Mouse (Mus musculus) ES-CJ7 (cell line): Measurements from ENCODE around the gene Sarm1.

ENCODE experiments used
- DNase-seq: peaks from one replicate; pipeline ENCODE4 v3.0.0; 2011; ENCODE audit warnings: low read depth, low spot score

Gene Sarm1

DNA sequence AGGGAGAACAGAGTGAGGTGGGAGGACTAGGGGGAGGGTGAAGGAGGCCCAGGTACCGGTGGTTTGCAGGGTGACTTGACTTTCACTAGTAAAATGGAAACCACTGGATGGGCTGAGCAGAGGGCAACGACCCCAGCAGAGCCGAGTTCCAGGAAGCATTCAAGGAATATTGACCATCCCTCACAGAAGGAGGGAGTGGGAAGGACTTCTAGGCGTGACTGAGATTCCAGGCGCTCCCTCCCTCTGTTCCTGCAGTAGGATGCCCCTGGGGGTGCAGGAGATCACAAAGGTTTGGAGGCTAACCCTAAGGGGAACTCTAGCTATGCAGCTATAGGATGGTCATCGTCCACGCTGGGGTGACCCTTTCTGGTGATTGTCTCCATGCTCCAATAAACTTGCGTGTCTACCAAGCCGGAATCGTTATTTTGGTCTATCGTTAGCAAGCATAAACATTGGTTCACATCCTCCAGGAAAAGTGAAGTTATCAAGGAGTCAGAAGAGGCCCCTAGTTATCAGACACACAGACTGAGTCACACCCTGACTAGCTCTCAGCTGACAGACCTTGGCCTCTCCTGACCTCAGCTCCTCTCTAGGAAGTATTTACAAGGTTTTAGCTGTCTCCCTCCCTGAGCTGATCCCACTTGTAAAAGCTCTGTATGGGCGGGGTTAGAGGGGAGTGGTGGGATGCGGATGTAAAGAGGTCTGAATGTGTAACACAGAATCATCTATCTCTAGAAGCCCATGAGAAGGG is 34.1 kb downstream of the Sarm1 start:
- DNase-seq: peak; percentile 46

DNA sequence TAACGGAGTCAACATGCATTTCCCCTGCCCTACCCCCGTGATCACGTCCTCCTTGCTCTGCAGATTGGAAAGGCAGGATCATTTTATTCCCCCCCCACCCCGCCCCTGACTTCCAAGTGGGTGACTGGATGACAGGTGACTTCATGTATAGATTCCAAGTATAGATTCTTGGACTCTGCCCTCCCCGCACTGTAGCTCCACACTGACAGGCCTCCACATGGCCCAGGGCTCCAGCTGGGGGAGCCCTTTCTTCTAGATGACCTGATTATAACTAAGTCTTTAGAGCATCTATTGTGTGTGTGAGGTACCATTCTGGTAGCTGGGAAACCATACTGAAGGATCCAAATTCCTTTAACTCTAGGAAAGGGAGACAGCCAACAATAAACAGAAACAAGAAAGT is 34.9 kb downstream of the Sarm1 start:
- DNase-seq: no peak

GRCm38 (mm10) chr11:78461894-78462293 is 35.7 kb downstream of the Sarm1 start:
- peak; percentile 50 for DNase-seq

DNA sequence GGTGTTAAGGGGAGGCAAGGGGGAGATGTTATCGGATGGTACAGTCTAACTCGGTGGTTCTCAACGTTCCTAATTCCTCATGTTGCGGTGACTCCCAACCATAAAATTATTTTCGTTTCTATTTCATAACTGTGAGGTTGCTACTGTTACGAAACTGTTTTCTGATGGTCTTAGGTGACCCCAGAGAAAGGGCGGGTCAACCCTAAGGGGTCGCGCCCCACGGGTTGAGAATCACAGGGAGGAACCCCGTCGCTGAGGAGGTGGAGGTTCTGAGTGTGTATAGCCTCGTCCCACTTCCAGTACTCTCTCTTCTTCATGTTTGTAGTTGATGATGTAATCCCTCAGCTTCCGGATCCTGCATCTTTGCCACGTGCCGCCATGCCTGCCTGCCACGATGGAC is 38.8 kb downstream of the Sarm1 start:
- DNase-seq: no peak

DNA sequence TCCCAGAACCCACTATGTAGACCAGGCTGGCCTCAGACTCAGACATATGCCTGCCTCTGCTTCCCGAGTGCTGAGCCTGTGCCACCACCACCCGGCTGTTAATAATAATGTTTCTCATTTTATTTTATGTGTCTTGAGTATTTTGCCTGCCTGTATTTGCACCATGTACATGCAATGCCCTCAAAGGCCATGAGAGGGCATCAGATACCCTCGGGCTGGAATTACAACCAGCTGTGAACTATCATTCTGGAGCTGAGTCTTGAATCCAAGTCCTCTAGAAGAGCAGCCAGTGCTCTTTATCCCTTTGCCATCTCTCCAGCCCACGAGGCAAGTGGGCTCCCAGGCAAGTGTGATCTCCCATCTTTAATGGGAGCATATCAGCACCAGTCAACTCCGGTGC is 42.2 kb downstream of the Sarm1 start:
- peak; percentile 78 for DNase-seq

DNA sequence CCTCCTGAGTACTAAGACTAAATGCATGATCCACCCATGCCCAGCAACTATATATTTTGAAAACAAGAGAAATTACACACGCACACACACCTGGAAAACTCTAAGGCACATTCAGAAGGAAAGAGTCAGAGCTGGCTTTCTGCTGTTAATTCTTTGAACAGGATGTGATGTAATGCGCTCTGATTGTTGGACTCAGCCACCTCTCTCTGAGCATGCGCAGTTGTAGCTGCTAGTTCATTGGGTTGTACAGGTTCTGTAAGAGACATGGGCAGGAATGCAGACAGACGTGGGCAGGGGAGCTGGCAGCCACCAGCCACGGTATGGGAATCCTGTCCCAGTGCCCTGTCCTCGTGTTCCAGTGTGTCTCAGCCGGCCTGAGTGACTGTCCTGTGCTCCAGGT is 43.3 kb downstream of the Sarm1 start:
- DNase-seq: peak; percentile 95

GRCm38 (mm10) chr11:78453675-78454074 is 43.9 kb downstream of the Sarm1 start:
- peak; percentile 86 for DNase-seq

DNA sequence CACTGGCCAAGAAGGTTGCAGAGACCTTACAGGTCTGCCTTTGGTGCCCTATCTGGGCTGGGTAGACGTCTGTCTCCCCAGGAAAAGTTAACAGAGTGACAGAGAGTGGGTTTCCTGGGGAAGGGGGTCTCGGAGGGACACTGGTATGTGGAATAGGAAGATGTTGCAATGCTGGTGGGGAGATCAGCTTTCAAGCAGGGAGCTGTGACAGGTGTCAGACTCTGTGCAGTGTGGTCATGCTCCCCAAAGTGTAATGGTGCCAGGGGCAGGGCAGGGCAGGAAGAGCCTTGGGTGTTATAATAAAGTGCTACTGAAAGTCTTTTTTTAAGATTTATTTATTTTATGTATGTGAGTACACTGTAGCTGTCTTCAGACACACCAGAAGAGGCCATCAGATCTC is 47.2 kb downstream of the Sarm1 start:
- DNase-seq: no peak

DNA sequence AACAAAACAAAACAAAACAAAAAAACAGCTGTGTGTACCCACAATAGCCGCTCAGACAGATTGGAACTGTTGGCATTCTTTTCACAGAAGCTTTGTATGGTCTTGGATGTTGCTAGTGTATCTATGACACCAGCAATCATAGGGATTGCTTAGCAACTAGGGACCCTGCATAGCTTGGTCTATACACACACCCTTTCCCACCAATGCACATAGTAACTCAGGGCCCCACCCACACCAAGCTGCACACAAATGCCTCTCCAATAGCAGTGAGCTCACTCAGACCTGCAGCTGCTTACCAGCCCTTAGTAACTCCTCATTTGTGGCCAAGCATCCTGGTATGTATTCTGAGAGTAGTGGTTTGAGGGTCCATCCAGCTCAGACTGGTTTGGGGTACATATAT is 49.3 kb downstream of the Sarm1 start:
- no peak for DNase-seq

- DNase-seq: no peak
Observed at GRCm38 (mm10) chr11:78447168-78447567, 50.4 kb downstream of the Sarm1 start.

- DNase-seq: no peak
Observed at GRCm38 (mm10) chr11:78443115-78443514, 54.4 kb downstream of the Sarm1 start.

- DNase-seq: no peak
Observed at GRCm38 (mm10) chr11:78438399-78438930, 59.1 kb downstream of the Sarm1 start.

DNA sequence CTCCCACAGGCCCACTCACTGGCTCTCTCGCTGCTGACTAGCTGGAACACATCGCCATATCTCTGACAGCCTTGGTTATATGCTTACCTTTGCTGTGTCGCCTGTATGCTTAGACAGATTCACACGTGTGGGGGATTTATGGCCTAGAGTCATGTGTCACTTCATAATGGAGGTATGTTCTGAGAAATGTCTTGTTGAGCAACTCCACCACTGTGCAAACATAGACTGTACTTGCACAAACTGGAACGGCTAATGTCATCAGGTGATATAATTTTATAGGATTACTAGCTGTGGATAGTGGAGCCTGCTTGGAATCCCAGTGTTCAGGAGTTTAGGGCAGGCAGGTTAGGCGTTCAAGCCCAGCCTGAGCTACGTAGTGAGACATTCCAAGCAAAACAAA is 60.4 kb downstream of the Sarm1 start:
- DNase-seq: no peak

- peak; percentile 93 for DNase-seq
Observed at GRCm38 (mm10) chr11:78435776-78436349, 61.7 kb downstream of the Sarm1 start.

- DNase-seq: no peak
Observed at GRCm38 (mm10) chr11:78434052-78434451, 63.5 kb downstream of the Sarm1 start.

GRCm38 (mm10) chr11:78431176-78431575 is 66.4 kb downstream of the Sarm1 start:
- no peak for DNase-seq

DNA sequence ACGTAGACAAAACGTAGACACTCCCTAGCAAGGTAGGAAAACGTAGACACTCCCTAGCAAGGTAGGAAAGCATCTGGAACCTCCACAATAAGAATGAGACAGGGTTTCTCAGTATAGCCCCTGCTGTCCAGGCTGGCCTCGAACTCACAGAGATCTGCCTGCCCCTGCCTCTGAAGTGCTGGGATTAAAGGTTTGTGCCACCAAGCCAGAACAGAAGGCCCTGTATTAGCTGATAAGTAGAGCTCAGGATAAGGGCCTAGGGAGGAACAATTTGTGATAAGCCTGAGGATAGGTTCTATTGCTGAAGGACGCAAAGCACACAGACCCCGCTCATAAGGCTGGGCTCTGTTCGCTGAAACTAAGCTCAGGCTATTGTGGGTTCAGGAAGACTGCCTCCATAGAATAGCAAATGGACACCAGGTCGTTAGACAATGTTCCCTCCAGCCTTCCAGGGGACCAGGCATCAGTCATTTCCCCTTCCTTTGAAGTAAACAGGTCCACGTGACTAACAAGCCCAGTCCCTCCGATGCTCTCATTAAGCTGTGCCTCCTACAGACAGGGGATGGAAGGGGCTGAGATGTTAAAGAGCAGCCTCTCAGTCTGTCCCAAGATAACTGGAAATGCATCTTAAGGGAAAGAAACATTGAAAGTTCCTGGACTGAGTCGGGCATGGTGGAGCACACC is 67.2 kb downstream of the Sarm1 start:
- DNase-seq: peak; percentile 34

DNA sequence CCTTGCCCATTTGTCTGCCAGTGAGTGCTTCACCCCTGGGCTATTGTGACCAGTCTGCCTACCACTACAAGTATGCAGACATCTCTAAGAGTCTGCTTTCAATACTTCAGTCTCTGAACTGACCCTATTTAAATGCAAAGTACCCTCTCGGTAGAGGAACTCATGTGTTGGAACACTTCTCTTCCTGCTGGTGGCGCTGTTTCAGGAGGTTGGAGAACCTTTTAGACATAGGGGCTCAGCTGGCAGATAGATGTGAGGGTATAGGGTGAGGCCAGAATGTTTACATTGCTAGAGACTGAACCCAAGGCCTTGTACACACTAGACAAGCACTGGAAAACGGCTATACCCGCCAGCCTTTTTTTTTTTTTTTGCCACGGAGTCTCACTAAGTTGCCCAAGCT is 69.2 kb downstream of the Sarm1 start:
- DNase-seq: peak; percentile 78

GRCm38 (mm10) chr11:78427655-78428054 is 69.9 kb downstream of the Sarm1 start:
- DNase-seq: no peak

GRCm38 (mm10) chr11:78425572-78425971 is 72.0 kb downstream of the Sarm1 start:
- no peak for DNase-seq

GRCm38 (mm10) chr11:78424352-78424751 is 73.2 kb downstream of the Sarm1 start:
- DNase-seq: no peak
